In the genomic region with DNA sequence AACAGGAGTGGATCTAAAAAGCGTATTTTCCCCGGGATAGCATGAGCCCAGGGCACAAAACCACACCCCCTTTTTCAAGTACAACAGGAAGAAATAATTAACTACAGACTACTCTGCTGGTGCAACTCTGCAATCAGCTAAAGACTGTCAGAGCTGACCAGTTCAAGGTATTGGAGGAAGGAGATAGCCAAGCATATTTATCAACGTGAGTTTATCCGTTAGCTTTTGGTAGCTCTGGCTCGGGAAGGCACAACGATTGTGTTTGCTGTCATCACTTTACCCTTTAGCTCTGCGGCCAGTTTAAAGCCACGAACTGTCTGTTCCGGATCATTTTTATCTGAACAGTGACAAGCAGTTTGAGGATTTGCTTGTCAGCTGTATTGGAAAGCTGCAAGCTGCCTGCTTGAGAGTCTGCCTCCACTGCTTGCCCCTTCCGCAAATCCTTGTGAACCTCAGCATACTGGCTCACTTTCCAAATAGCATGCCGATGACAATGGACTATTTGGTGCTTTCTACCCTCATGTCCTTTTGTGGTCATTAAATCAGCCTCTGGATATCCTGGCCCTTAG, we compare ENCODE assay signal across 7 mouse cellular contexts.
A peak's percentile ranks its signal among the peaks of the same experiment; 100 is the strongest.
DNase-seq lines count a peak whose midpoint lies in the region; ATAC-seq and TF ChIP-seq lines count a peak whose summit lies in the region.

No protein-coding gene starts in this region.

- 63% methylated on average over 11 of the region's 11 CpGs for WGBS in kidney, embryonic 16.5 days
- 8% methylated on average over 11 of the region's 11 CpGs for WGBS in heart, postnatal 0 days
- 28% methylated on average over 11 of the region's 11 CpGs for WGBS in liver, postnatal 0 days (ENCODE audit: insufficient replicate concordance)

- no peak overlapping the region for H3K4me3 ChIP-seq in kidney, embryonic 16.5 days (ENCODE audit: low read length)
- H3K4me3 ChIP-seq in heart, postnatal 0 days (ENCODE audit: low read depth, low read length): peak overlapping the region; percentile 20; the same call in 1 of the 2 replicates
- H3K4me3 ChIP-seq in liver, postnatal 0 days (ENCODE audit: low read depth, low read length): peak overlapping the region; percentile 4; the same call in 1 of the 2 replicates

- H3K27me3 ChIP-seq in kidney, embryonic 16.5 days (ENCODE audit: insufficient read depth, low read length): no peaks in the 10 kb centered on the region
- no peaks in the 10 kb centered on the region for H3K27me3 ChIP-seq in heart, postnatal 0 days (ENCODE audit: control insufficient read depth, insufficient read depth, low read length)
- H3K27me3 ChIP-seq in liver, postnatal 0 days (ENCODE audit: insufficient read depth, low read length): no peaks in the 10 kb centered on the region

- TF ChIP-seq EP300 in heart, postnatal 0 days (IDR thresholded peaks at IDR 0.05; ENCODE audit: low read depth): no peak
- no peak for TF ChIP-seq EP300 in liver, postnatal 0 days (IDR thresholded peaks at IDR 0.05; ENCODE audit: low read depth)

- no peaks in the 10 kb centered on the region for H3K9me3 ChIP-seq in kidney, embryonic 16.5 days (ENCODE audit: low read length)
- no peaks in the 10 kb centered on the region; the same call in 1 of the 2 replicates for H3K9me3 ChIP-seq in heart, postnatal 0 days (replicated peaks; ENCODE audit: control insufficient read depth, low read length)
- H3K9me3 ChIP-seq in liver, postnatal 0 days (ENCODE audit: low read length): no peaks in the 10 kb centered on the region; the same call in 1 of the 2 replicates

- DNase-seq in kidney, adult 11 months: no peak
- DNase-seq in embryo, embryonic 11 days: peak; percentile 8
- peak; percentile 54 for DNase-seq in heart, postnatal 0 days (ENCODE audit: low spot score)
- no peak for DNase-seq in liver, postnatal 0 days
- no peak for DNase-seq in gastrocnemius, adult 18-20 months (ENCODE audit: low spot score)

- ATAC-seq in kidney, embryonic 16.5 days (ENCODE audit: low FRiP score, low TSS enrichment): peak; percentile 49; the same call in 1 of the 2 replicates
- ATAC-seq in heart, postnatal 0 days (ENCODE audit: insufficient read depth, low read depth): peak; percentile 80
- ATAC-seq in liver, postnatal 0 days: peak; percentile 72
- no peak for ATAC-seq in CD4-positive, CD25-positive, alpha-beta regulatory T cell, adult 4 months

- no peak for TF ChIP-seq CTCF in heart, postnatal 0 days (IDR thresholded peaks at IDR 0.05; ENCODE audit: low read depth)
- no peak for TF ChIP-seq CTCF in liver, postnatal 0 days (IDR thresholded peaks at IDR 0.05; ENCODE audit: low read depth)

- H3K27ac ChIP-seq in kidney, embryonic 16.5 days (ENCODE audit: low read length): no peak overlapping the region
- peak overlapping the region; percentile 91 for H3K27ac ChIP-seq in heart, postnatal 0 days (ENCODE audit: low read depth)
- no peak overlapping the region for H3K27ac ChIP-seq in liver, postnatal 0 days (ENCODE audit: low read depth)

- no peaks in the 10 kb centered on the region for H3K36me3 ChIP-seq in kidney, embryonic 16.5 days (ENCODE audit: insufficient read depth, low read length)
- H3K36me3 ChIP-seq in heart, postnatal 0 days (replicated peaks; ENCODE audit: control insufficient read depth, insufficient read depth, low read length): no peaks in the 10 kb centered on the region
- no peaks in the 10 kb centered on the region for H3K36me3 ChIP-seq in liver, postnatal 0 days (replicated peaks; ENCODE audit: insufficient read depth, low read length)

- peaks cover 6% of the 10 kb centered on the region; the same call in 1 of the 2 replicates for H3K4me1 ChIP-seq in kidney, embryonic 16.5 days (ENCODE audit: insufficient read depth, low read length)
- H3K4me1 ChIP-seq in heart, postnatal 0 days (ENCODE audit: control insufficient read depth, insufficient read depth): peaks cover 16% of the 10 kb centered on the region
- H3K4me1 ChIP-seq in liver, postnatal 0 days (ENCODE audit: insufficient read depth): no peaks in the 10 kb centered on the region; the same call in 1 of the 2 replicates

- H3K9ac ChIP-seq in kidney, embryonic 16.5 days (replicated peaks; ENCODE audit: low read length): no peak overlapping the region
- 0 out of 2 replicates have a peak overlapping the region, but pooled peaks have one; percentile 17 for H3K9ac ChIP-seq in heart, postnatal 0 days (replicated peaks; ENCODE audit: low read depth, low read length)
- H3K9ac ChIP-seq in liver, postnatal 0 days (replicated peaks): no peak overlapping the region

- no peak overlapping the region; the same call in 1 of the 2 replicates for H3K4me2 ChIP-seq in kidney, embryonic 16.5 days (replicated peaks; ENCODE audit: low read depth, low read length)
- peak overlapping the region; percentile 54 for H3K4me2 ChIP-seq in heart, postnatal 0 days (ENCODE audit: low read depth, low read length)
- H3K4me2 ChIP-seq in liver, postnatal 0 days (ENCODE audit: low read depth, low read length): peak overlapping the region; percentile 53

Comparison
In these comparisons a context has a peak if more than half of its experiments do, and no peak if none do; other contexts are left out.
1. DNase-seq: peak in embryo, embryonic 11 days (single experiment) and heart, postnatal 0 days (single experiment); none in kidney, adult 11 months (single experiment), liver, postnatal 0 days (single experiment) and gastrocnemius, adult 18-20 months (single experiment).